Mouse (Mus musculus) G1E (cell line): ENCODE data around the gene Ccr3.
"Not testable (repeated sequence)": the region's sequence is repeated elsewhere in the genome, so short reads cannot be mapped to it uniquely, and the experiment has no call there.

Source experiments
- CTCF ChIP-seq: IDR thresholded peaks from 2 replicates; pipeline ENCODE4 v1.5.1; 2012; ENCODE audit warnings: low read depth, low read length, inconsistent platforms, mixed read lengths
- GATA1 ChIP-seq: IDR thresholded peaks from 2 replicates; pipeline ENCODE4 v1.6.1; 2012; ENCODE audit warnings: borderline replicate concordance, low read length, inconsistent platforms, mixed read lengths
- TAL1 ChIP-seq: conservative IDR thresholded peaks from 2 replicates; pipeline ENCODE4 v1.6.1; 2012; ENCODE audit warnings: low read depth, low read length, inconsistent platforms, mixed read lengths

DNA sequence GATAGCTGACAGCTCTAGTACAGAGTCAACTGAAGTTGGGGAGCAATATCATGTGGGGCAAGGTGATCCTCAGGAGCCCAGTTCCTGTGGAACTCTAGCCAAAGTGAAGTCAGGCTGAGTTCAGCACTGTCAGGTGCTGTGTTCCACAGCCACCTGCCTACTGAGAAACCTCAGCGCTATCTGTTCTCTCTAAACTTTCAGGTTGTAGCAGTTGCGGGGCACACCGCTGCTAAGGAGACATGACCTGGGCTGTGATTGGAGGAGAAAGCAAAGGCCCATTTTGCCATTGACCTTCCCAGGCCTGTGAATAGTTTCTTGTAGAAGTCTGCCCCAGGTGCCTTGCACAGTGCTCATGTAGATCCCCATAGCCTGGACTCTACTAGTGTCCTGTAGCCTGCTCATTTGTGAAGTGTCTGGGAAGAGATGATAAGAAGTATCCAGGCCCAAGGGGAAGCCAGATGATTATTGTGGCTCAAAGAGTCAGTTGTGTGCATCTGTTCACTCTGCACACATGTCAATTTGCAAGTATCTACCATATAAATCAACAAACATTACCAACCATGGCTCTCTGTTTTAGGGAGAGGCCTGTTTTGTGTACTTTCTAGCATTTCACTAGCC, 40.8 kb upstream of the Ccr3 start:
- TF ChIP-seq CTCF, GATA1, TAL1: not testable (repeated sequence)
